Mouse (Mus musculus) liver, embryonic 14.5 days (tissue): Measurements from ENCODE around the gene Mknk1.

Experiments used
- CTCF ChIP-seq: IDR thresholded peaks from 2 replicates; pipeline ENCODE4 v1.5.1; 2016; ENCODE audit warnings: antibody characterized with exemption, low read depth, control low read depth
- EP300 ChIP-seq: IDR thresholded peaks from 2 replicates; pipeline ENCODE4 v1.6.1; 2016; ENCODE audit warnings: antibody characterized with exemption, low read depth

DNA sequence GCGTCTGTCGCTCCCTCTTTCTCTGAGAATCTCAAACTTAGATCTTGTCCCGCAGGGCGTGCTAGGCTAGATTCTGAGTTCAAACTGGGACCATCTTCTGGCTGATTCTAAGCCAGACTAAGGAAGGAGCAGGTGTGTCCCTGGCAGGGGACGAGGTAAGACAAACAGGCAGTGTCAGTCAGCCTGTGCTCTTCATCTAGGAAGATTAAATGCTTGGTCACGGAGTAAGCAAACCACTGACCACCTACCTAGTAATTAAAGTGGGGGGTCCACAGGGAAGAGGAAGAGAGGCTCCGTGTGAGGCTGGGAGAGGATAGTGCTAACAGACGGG is 10.5 kb upstream of the Mknk1 start:
- no peak for TF ChIP-seq CTCF
- TF ChIP-seq EP300, result peak; percentile 27; the same call in 1 of the 2 replicates
